In genomic region chr1:166782106-166782505, GRCm38 (mm10) we compare ENCODE assay signal across 9 mouse cellular contexts.
DNase-seq lines count a peak whose midpoint lies in the region; ATAC-seq and TF ChIP-seq lines count a peak whose summit lies in the region.
"Had no signal": no experiment of that assay in that cellular context is flagged by ENCODE, and none has a peak within 500 bp of the region (broad histone marks: within the 10 kb centered on the region; RNA-seq: fewer than 3 reads in every experiment).

No protein-coding gene starts in this region.

- no peak overlapping the region for H3K4me3 ChIP-seq in gastrocnemius, adult 2 months
- H3K4me3 ChIP-seq in spleen, adult 2 months (ENCODE audit: extremely low read depth, insufficient read depth, insufficient read length) = no peak overlapping the region
- H3K4me3 ChIP-seq: myocyte had no signal

- H3K27me3 ChIP-seq in spleen, adult 2 months (ENCODE audit: control insufficient read depth, insufficient read depth, low read length) = no peaks in the 10 kb centered on the region

- TF ChIP-seq CTCF in gastrocnemius, adult 2 months (IDR thresholded peaks at IDR 0.05) = peak; percentile 71
- peak; percentile 9; the same call in 1 of the 2 replicates for TF ChIP-seq CTCF in spleen, adult 2 months (IDR thresholded peaks at IDR 0.05; ENCODE audit: extremely low read depth, insufficient read depth, insufficient read length, insufficient replicate concordance)

- no peaks in the 10 kb centered on the region for H3K36me3 ChIP-seq in spleen, adult 2 months (ENCODE audit: control insufficient read depth, insufficient read depth, low read length)

- no peak for TF ChIP-seq POLR2A in spleen, adult 2 months (IDR thresholded peaks at IDR 0.05; ENCODE audit: low read depth, low read length)

- 60% methylated on average over 1 of the region's 1 CpGs for WGBS in spleen, adult 2 months

- H3K27ac ChIP-seq in gastrocnemius, adult 2 months = no peak overlapping the region
- H3K27ac ChIP-seq in spleen, adult 2 months (ENCODE audit: insufficient read depth, low read length) = no peak overlapping the region

- H3K4me1 ChIP-seq in spleen, adult 2 months (ENCODE audit: control insufficient read depth, insufficient read depth, insufficient read length) = no peaks in the 10 kb centered on the region

- peak; percentile 30 for DNase-seq in gastrocnemius, adult 2 months
- DNase-seq in gastrocnemius, postnatal 36 days = no peak
- no peak for DNase-seq in spleen, adult 2 months (ENCODE audit: low read depth in 1 of 2, low spot score in 2 of 2)
- no peak for DNase-seq in spleen, adult 12 weeks (ENCODE audit: low spot score)
- DNase-seq in cerebellum, adult 8-10 months = peak; percentile 48
- peak; percentile 7 for DNase-seq in lung, postnatal 14 days
- DNase-seq in spleen, adult 18-20 months = no peak

- intact Hi-C loops in gastrocnemius, adult 2 months (cut with DNase I) = loop anchor here (1.0 to 5.0 kb wide), 2 partner anchors 250 to 430 kb away; no protein-coding TSS in a partner anchor
- intact Hi-C loops in gastrocnemius, postnatal 36 days (cut with DNase I) = loop anchor here (2.0 to 5.0 kb wide), 2 partner anchors 250 to 431 kb away; no protein-coding TSS in a partner anchor

- peak; percentile 42 to 59; a peak in 1 of 4 replicates for ATAC-seq in hematopoietic stem cell, adult 5-6 weeks (replicated peaks in 1 of 2; ENCODE audit: insufficient read depth in 1 of 2, low FRiP score in 2 of 2, low TSS enrichment in 1 of 2, low read depth in 1 of 2, poor library complexity in 2 of 2, severe bottlenecking in 2 of 2)

Comparison
In these comparisons a context has a peak if more than half of its experiments do, and no peak if none do; other contexts are left out.
1. DNase-seq: peak in gastrocnemius, adult 2 months (single experiment), cerebellum, adult 8-10 months (single experiment) and lung, postnatal 14 days (single experiment); none in gastrocnemius, postnatal 36 days (0 of 2), spleen, adult 2 months (0 of 2), spleen, adult 12 weeks (single experiment) and spleen, adult 18-20 months (0 of 2).